17 mouse cellular contexts compared by ENCODE assay signal in genomic region chr1:40376745-40377144, GRCm38 (mm10). TPM values are rescaled to one million over a fixed set of nuclear protein-coding genes. Genes with fewer than 3 reads are reported as not detected.
DNase-seq lines count a peak whose midpoint lies in the region; ATAC-seq and TF ChIP-seq lines count a peak whose summit lies in the region.
"Had no signal": no experiment of that assay in that cellular context is flagged by ENCODE, and none has a peak within 500 bp of the region (broad histone marks: within the 10 kb centered on the region; RNA-seq: fewer than 3 reads in every experiment).

No protein-coding gene starts in this region.

- 28% methylated on average over 7 of the region's 7 CpGs for WGBS in lung, embryonic 14.5 days

- DNase-seq in gastrocnemius, postnatal 14 days, result peak; percentile 35
- no peak for DNase-seq in gastrocnemius, postnatal 36 days
- DNase-seq in lung, embryonic 14.5 days, result peak; percentile 13
- no peak for DNase-seq in lung, adult 18-20 months
- DNase-seq in embryo, embryonic 10 days (ENCODE audit: low spot score), result peak; percentile 20
- peak; percentile 11 for DNase-seq in embryo, embryonic 9.5 days (ENCODE audit: extremely low spot score)
- no peak for DNase-seq in layer of hippocampus, adult 9-11 months
- DNase-seq: adrenal gland, postnatal 10 days; cerebellum, adult 2 months; layer of hippocampus, postnatal 36 days; spleen, adult 18-20 months had no signal

- ATAC-seq in lung, embryonic 14.5 days (ENCODE audit: insufficient read depth), result no peak
- ATAC-seq: forebrain, embryonic 15.5 days had no signal

- no peak overlapping the region for H3K27ac ChIP-seq in lung, embryonic 14.5 days (ENCODE audit: low read depth)
- H3K27ac ChIP-seq: forebrain, embryonic 15.5 days; heart, embryonic 10.5 days; limb, embryonic 10.5 days had no signal

- TF ChIP-seq CTCF in lung, embryonic 14.5 days (IDR thresholded peaks at IDR 0.05; ENCODE audit: low read depth), result no peak

- H3K9me3 ChIP-seq in lung, embryonic 14.5 days (ENCODE audit: low read depth, low read length), result no peaks in the 10 kb centered on the region
- H3K9me3 ChIP-seq: forebrain, embryonic 15.5 days; heart, embryonic 10.5 days; limb, embryonic 10.5 days had no signal

- H3K36me3 ChIP-seq in lung, embryonic 14.5 days (ENCODE audit: insufficient read depth), result no peaks in the 10 kb centered on the region
- H3K36me3 ChIP-seq: forebrain, embryonic 15.5 days; heart, embryonic 10.5 days; limb, embryonic 10.5 days had no signal

- no peak overlapping the region for H3K4me2 ChIP-seq in lung, embryonic 14.5 days
- H3K4me2 ChIP-seq: forebrain, embryonic 15.5 days; liver, embryonic 11.5 days had no signal

- H3K9ac ChIP-seq in lung, embryonic 14.5 days, result no peak overlapping the region
- H3K9ac ChIP-seq: forebrain, embryonic 15.5 days had no signal

- no peaks in the 10 kb centered on the region for H3K27me3 ChIP-seq in lung, embryonic 14.5 days (ENCODE audit: insufficient read depth, low read length)
- H3K27me3 ChIP-seq: forebrain, embryonic 15.5 days had no signal

- no peaks in the 10 kb centered on the region for H3K4me1 ChIP-seq in lung, embryonic 14.5 days (ENCODE audit: insufficient read depth)
- H3K4me1 ChIP-seq: forebrain, embryonic 15.5 days had no signal

- intact Hi-C loops in gastrocnemius, postnatal 14 days (cut with DNase I; ENCODE audit: low total_unique reads), result loop anchor here (5.0 kb wide), 1 partner anchor 374 kb away; no protein-coding TSS in a partner anchor
- intact Hi-C loops in gastrocnemius, postnatal 36 days (cut with DNase I), result no loop called here

- H3K4me3 ChIP-seq in lung, embryonic 14.5 days (ENCODE audit: low read depth, low read length), result no peak overlapping the region
- H3K4me3 ChIP-seq: erythroblast, embryonic 14.5 days; forebrain, embryonic 15.5 days; heart, embryonic 10.5 days; limb, embryonic 10.5 days had no signal

RNA-seq across cellular contexts. Expression of gene Il1rl2, which starts 52.3 kb away (rescaled TPM):
- 1 to 10 TPM; 3.0 to 3.4 TPM for total RNA-seq in gastrocnemius, postnatal 14 days (2021)
- 1 to 10 TPM; 1.3 to 2.0 TPM for total RNA-seq in gastrocnemius, postnatal 36 days (2021)
- 7.7 and 7.9 TPM in 2 replicates for polyA plus RNA-seq in lung, embryonic 14.5 days (2014; fragmentation: Nextera tagmentation; extraction: Ambion mirVana)
- polyA plus RNA-seq: C2C12; erythroblast, embryonic 14.5 days had no signal

RNA-seq across cellular contexts. Expression of gene Il1rl1, which starts 52.6 kb away (rescaled TPM):
- 1 to 10 TPM; 1.0 to 1.2 TPM for total RNA-seq in gastrocnemius, postnatal 14 days (2021)
- total RNA-seq in gastrocnemius, postnatal 36 days (2021), result 1 to 10 TPM in 1 of 2 experiments, under 1 TPM in 1; 0.54 to 1.4 TPM
- 0.69 and 1.0 TPM in 2 replicates for polyA plus RNA-seq in lung, embryonic 14.5 days (2014; fragmentation: Nextera tagmentation; extraction: Ambion mirVana)
- polyA plus RNA-seq: forebrain, embryonic 15.5 days had no signal

Comparison
In these comparisons a context has a peak if more than half of its experiments do, and no peak if none do; other contexts are left out.
1. DNase-seq: peak in gastrocnemius, postnatal 14 days (single experiment), lung, embryonic 14.5 days (single experiment), embryo, embryonic 10 days (single experiment) and embryo, embryonic 9.5 days (single experiment); none in gastrocnemius, postnatal 36 days (0 of 2), lung, adult 18-20 months (0 of 2) and layer of hippocampus, adult 9-11 months (single experiment).